Mouse (Mus musculus) kidney, adult 2 months (tissue): ENCODE data around the gene Trim56.

ENCODE experiments used
- CTCF ChIP-seq: fragments of 200-500 bp; conservative IDR thresholded peaks from 2 replicates; pipeline ENCODE4 v1.5.1; 2011; ENCODE audit warnings: low read depth, mild to moderate bottlenecking, control low read depth, low read length, moderate library complexity, mixed read lengths; ENCODE audit not compliant: insufficient read depth, insufficient read length
- POLR2A ChIP-seq: fragments of 200-500 bp; IDR thresholded peaks from one replicate; pipeline ENCODE4 v1.6.1; 2011; ENCODE audit warnings: low read depth, low read length, control low read depth

GRCm38 (mm10) chr5:137085021-137085420, 31.0 kb downstream of the Trim56 start:
- TF ChIP-seq CTCF (no peak), POLR2A (no peak)
